Mouse (Mus musculus) MEL-GATA-1-ER (cell line): Measurements from ENCODE around the gene Trex1.

Experiments used
- DNase-seq: peaks from one replicate; pipeline ENCODE4 v3.0.0-alpha.2; 2012; ENCODE audit warnings: low read depth; ENCODE audit errors: extremely low read depth

The Trex1 gene

GRCm38 (mm10) chr9:109059136-109059903 is at the start of gene Trex1:
Gene Trex1, minus strand, starts transcription at chr9:109059734.
- peak; percentile 82 for DNase-seq

DNA sequence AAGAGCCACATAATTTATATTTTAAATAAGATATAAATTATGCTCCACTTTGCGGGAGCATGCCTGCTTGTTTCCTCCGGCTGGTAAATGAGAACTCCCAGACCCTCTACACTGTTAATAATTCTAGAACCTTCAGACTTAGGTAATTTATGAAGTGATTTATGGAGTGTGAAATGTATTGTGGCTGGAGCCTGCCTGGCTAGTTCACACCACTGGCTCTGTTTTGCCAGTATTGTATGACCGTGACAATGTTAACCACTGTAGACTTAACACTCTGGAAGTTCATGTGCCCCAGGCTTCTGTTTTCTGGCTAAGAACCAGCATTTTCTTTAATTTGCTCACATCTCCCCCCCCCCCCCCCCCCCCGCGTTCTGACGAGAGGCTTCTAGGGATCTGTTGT is 47.8 kb upstream of the Trex1 start:
- DNase-seq, result no peak

DNA sequence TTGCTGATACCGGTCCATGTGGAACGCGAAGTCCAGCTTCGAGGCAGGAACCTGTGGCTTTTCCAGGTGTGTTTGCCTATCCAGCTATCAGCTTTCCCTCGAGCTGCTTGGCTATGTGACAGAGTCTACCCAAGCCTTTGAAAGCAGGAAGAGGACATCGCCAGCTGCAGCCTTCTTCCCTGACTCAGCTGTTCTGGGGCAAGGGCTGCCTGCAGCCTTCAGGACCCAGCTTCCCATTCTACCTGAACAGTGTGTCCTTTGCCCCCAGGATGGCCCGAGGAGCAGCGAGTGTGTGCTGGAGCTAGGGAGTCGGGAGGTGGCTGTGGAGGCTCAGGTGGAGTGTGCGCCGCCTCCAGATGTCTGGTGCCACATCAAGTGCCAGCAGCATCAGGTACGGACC is 46.1 kb upstream of the Trex1 start:
- no peak for DNase-seq

GRCm38 (mm10) chr9:109105011-109105410 is 45.5 kb upstream of the Trex1 start:
- DNase-seq, result no peak

- DNase-seq, result no peak
Observed at GRCm38 (mm10) chr9:109104083-109104482, 44.5 kb upstream of the Trex1 start.

- DNase-seq, result no peak
Observed at GRCm38 (mm10) chr9:109103250-109103649, 43.7 kb upstream of the Trex1 start.

DNA sequence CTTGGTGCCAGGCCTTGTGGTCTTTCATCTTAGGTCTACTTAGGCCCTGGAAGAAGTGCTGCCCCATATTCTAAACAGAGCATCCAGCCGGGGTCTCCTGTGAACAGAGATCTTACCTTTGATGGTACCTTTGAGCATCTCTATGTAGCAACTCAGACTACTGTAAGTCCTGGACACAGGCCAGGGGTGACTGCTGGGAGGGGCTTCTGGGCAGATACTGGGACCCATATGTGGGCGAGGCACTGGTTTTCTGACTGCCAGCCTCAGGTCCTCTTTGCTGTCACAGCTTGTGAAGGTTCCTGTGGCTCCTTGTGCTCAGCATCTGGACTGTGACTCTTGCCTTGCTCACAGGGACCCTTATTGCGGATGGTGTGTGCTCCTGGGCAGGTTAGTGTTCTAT is 43.0 kb upstream of the Trex1 start:
- DNase-seq, result no peak

DNA sequence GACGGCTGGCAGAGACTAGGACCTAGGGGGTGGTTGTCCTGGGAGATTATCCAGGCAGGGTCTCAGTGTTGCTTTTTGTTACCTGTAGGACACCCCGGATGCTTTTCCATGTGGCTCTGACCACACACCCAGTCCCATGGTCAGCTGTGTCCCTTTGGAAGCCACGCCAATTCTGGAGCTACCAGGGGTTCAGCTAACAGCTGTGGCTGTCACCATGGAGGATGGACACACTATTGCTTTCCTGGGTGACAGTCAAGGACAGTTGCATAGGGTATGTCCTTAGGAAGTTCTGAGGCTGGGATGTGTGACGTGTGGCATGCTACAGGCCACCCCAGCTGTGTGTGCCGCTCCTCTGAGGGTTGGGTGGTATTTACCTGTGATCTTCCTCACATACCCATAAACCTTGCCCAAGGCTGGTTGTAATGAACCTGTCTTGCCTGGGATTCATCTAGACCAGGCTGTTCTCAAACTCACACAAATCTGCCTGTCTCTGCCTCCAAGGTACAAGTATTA is 42.5 kb upstream of the Trex1 start:
- no peak for DNase-seq

GRCm38 (mm10) chr9:109100307-109100928 is 40.9 kb upstream of the Trex1 start:
- no peak for DNase-seq

- DNase-seq, result no peak
Observed at GRCm38 (mm10) chr9:109098969-109099368, 39.4 kb upstream of the Trex1 start.

- DNase-seq, result no peak
Observed at GRCm38 (mm10) chr9:109098366-109098765, 38.8 kb upstream of the Trex1 start.

DNA sequence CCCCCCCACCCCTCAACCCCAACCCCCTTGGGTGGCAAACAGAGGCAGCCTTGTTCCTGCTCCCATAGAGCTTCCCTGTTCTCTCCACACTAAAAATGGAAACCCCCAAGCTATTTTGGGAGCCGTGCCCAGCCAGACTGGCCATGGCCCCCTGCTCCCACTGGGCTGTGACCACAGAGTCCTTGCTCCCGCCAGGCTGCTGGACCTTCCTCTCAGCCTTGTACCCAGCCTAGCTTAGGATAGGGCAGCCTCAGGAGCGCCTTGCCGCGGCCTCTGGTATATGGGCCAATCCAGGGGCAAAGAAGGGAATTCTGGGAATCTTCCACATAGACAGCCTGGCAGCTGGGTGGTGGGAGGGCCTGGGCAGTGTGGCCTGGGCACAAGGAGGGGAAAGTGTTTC is 38.3 kb upstream of the Trex1 start:
- no peak for DNase-seq

DNA sequence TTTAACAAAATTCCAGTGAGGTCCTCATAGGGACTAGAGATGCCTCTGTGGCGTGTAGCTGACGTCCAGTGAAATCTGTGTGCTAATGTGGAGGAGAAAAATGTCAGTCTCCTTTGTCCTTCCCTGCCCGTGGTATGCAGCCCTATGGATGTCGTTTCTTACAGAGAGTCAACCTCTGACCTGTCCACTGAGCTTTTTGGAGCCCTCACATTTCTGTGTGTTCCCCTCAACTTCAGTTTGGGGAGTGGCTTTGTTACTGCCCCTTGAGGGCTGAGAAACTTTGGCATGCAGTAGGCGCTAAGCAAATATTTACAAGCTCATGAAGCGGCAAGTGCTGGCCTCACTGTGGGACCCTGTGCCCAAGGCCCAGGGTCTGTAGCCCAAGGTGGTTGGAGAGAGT is 37.8 kb upstream of the Trex1 start:
- DNase-seq, result no peak

- no peak for DNase-seq
Observed at GRCm38 (mm10) chr9:109096856-109097255, 37.3 kb upstream of the Trex1 start.

GRCm38 (mm10) chr9:109096251-109096661 is 36.7 kb upstream of the Trex1 start:
- DNase-seq, result no peak

GRCm38 (mm10) chr9:109095137-109095982 is 35.8 kb upstream of the Trex1 start, which contains the start of gene Plxnb1:
Gene Plxnb1, plus strand, starts transcription at chr9:109095389.
- DNase-seq, result no peak

GRCm38 (mm10) chr9:109094553-109095136 is 35.1 kb upstream of the Trex1 start:
- DNase-seq, result no peak

- no peak for DNase-seq
Observed at GRCm38 (mm10) chr9:109093786-109094552, 34.4 kb upstream of the Trex1 start.

DNA sequence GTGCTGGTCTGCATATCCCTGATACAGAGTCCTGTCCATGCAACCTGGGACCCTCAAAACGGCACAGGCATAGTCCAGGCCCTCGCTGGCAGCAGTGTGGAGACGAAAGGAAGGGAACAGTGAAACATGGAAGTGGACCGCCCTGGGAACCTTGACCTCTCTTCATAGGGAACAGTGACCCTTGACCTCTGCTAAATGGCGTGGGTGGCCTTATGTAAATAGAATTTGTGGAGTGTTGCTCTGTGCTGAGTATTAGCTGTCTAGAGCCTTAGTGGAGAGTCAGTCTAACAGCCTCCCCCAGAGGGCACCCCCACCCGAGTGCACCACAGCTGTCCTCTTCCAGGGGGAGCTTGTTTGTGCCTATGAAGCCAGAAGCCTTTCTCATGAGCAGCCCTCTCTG is 33.3 kb upstream of the Trex1 start:
- DNase-seq, result no peak

DNA sequence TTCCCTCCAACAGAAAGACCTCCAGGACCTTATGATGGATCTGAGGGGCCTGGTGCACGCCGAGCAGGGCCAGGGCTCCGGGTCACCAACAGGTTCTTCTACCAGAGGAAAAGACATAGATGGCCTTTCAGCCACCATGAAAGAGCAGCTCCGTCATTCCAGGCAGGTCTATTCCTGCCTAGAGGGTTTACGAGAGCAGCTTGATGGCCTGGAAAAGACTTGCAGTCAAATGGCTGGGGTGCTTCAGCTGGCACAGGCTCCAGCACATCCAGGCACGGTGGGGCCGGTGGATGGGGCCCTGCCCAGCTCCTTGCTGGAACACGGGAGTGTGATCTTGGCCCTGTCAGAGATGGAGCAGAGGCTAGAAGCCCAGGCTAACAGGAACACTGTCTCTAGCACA is 32.3 kb upstream of the Trex1 start:
- no peak for DNase-seq

- no peak for DNase-seq
Observed at GRCm38 (mm10) chr9:109090446-109090845, 30.9 kb upstream of the Trex1 start.
